ENCODE assay signal across 26 mouse cellular contexts in genomic region chr15:20123586-20123985, GRCm38 (mm10).
A peak's percentile ranks its signal among the peaks of the same experiment; 100 is the strongest.
DNase-seq lines count a peak whose midpoint lies in the region; ATAC-seq and TF ChIP-seq lines count a peak whose summit lies in the region.
"Had no signal": no experiment of that assay in that cellular context is flagged by ENCODE, and none has a peak within 500 bp of the region (broad histone marks: within the 10 kb centered on the region; RNA-seq: fewer than 3 reads in every experiment).

No protein-coding gene starts in this region.

- ATAC-seq in embryonic facial prominence, embryonic 11.5 days (replicated peaks; ENCODE audit: insufficient number of reproducible peaks, low FRiP score, low TSS enrichment, low read depth) = no peak
- ATAC-seq in liver, embryonic 11.5 days (replicated peaks; ENCODE audit: low FRiP score) = no peak
- peak; percentile 81 for ATAC-seq in midbrain, embryonic 14.5 days (ENCODE audit: low FRiP score, low TSS enrichment)
- ATAC-seq: forebrain, embryonic 15.5 days; intestine, embryonic 16.5 days had no signal

- H3K4me3 ChIP-seq in embryonic facial prominence, embryonic 11.5 days (ENCODE audit: low read depth, low read length) = no peak overlapping the region
- H3K4me3 ChIP-seq in embryonic facial prominence, embryonic 10.5 days = no peak overlapping the region
- H3K4me3 ChIP-seq in liver, adult 2 months (ENCODE audit: insufficient read depth, low read depth, low read length) = no peak overlapping the region
- H3K4me3 ChIP-seq in liver, embryonic 11.5 days (ENCODE audit: low read depth, low read length) = no peak overlapping the region
- no peak overlapping the region for H3K4me3 ChIP-seq in midbrain, embryonic 14.5 days (replicated peaks; ENCODE audit: low read depth, low read length)
- H3K4me3 ChIP-seq: embryonic facial prominence, embryonic 13.5 days; forebrain, embryonic 15.5 days; heart, embryonic 12.5 days; hindbrain, embryonic 12.5 days; layer of hippocampus, adult 2 months; limb, embryonic 13.5 days; stomach, embryonic 15.5 days had no signal

- DNase-seq in embryonic facial prominence, embryonic 11.5 days (ENCODE audit: low spot score) = peak; percentile 5
- DNase-seq in embryonic facial prominence, embryonic 10.5 days (ENCODE audit: low spot score) = no peak
- DNase-seq in liver, adult 2 months (ENCODE audit: extremely low read depth, low read depth, low spot score) = peak; percentile 1
- no peak for DNase-seq in liver, embryonic 11.5 days (ENCODE audit: low spot score)
- DNase-seq in midbrain, embryonic 14.5 days = peak; percentile 68
- no peak for DNase-seq in yolk sac, embryonic 10.5 days (ENCODE audit: low spot score)
- DNase-seq in layer of hippocampus, adult 8-10 months (ENCODE audit: low spot score in 2 of 2) = no peak
- DNase-seq: adrenal gland, postnatal 14 days; cerebellum, adult 11-12 months; gastrocnemius, postnatal 14 days; heart, adult 11 months; heart, postnatal 10 days; kidney, adult 9 months; kidney, postnatal 25 days; layer of hippocampus, postnatal 36 days; lung, embryonic 14.5 days; thymus, postnatal 36 days had no signal

- H3K27me3 ChIP-seq in embryonic facial prominence, embryonic 11.5 days (ENCODE audit: control insufficient read depth, insufficient read depth, low read length) = no peaks in the 10 kb centered on the region
- H3K27me3 ChIP-seq in embryonic facial prominence, embryonic 10.5 days (replicated peaks; ENCODE audit: low read depth, poor library complexity, severe bottlenecking) = no peaks in the 10 kb centered on the region
- no peaks in the 10 kb centered on the region for H3K27me3 ChIP-seq in liver, adult 2 months (ENCODE audit: control insufficient read depth, insufficient read depth, low read length)
- no peaks in the 10 kb centered on the region for H3K27me3 ChIP-seq in liver, embryonic 11.5 days (replicated peaks; ENCODE audit: control insufficient read depth, insufficient read depth, low read length)
- H3K27me3 ChIP-seq in midbrain, embryonic 14.5 days (ENCODE audit: control insufficient read depth, insufficient read depth, low read length) = no peaks in the 10 kb centered on the region
- H3K27me3 ChIP-seq: embryonic facial prominence, embryonic 13.5 days; forebrain, embryonic 15.5 days; heart, embryonic 12.5 days; hindbrain, embryonic 12.5 days; limb, embryonic 13.5 days; stomach, embryonic 15.5 days had no signal

- no peaks in the 10 kb centered on the region for H3K4me1 ChIP-seq in embryonic facial prominence, embryonic 11.5 days (ENCODE audit: control insufficient read depth, insufficient read depth, low read length)
- no peaks in the 10 kb centered on the region for H3K4me1 ChIP-seq in embryonic facial prominence, embryonic 10.5 days
- no peaks in the 10 kb centered on the region for H3K4me1 ChIP-seq in liver, adult 2 months (ENCODE audit: control insufficient read depth, insufficient read depth, low read length)
- no peaks in the 10 kb centered on the region for H3K4me1 ChIP-seq in liver, embryonic 11.5 days (replicated peaks; ENCODE audit: control insufficient read depth, insufficient read depth, low read length)
- H3K4me1 ChIP-seq in midbrain, embryonic 14.5 days (ENCODE audit: control insufficient read depth, insufficient read depth, low read length) = no peaks in the 10 kb centered on the region
- H3K4me1 ChIP-seq: embryonic facial prominence, embryonic 13.5 days; forebrain, embryonic 15.5 days; heart, embryonic 12.5 days; hindbrain, embryonic 12.5 days; limb, embryonic 13.5 days; stomach, embryonic 15.5 days had no signal

- no peak for TF ChIP-seq POLR2A in liver, adult 2 months (IDR thresholded peaks at IDR 0.05; ENCODE audit: extremely low read depth, insufficient read depth, low read length)

- H3K79me2 ChIP-seq in liver, adult 2 months (ENCODE audit: control insufficient read depth, insufficient read depth, low read length) = no peaks in the 10 kb centered on the region

- WGBS in embryonic facial prominence, embryonic 11.5 days = 78% methylated on average over 3 of the region's 3 CpGs
- 79% methylated on average over 3 of the region's 3 CpGs for WGBS in embryonic facial prominence, embryonic 10.5 days
- WGBS in liver, adult 2 months = 75% methylated on average over 3 of the region's 3 CpGs
- 68% methylated on average over 3 of the region's 3 CpGs for WGBS in liver, embryonic 11.5 days
- WGBS in midbrain, embryonic 14.5 days = 40% methylated on average over 3 of the region's 3 CpGs

- H3K9ac ChIP-seq in embryonic facial prominence, embryonic 11.5 days (replicated peaks; ENCODE audit: low read length) = no peak overlapping the region
- no peak overlapping the region for H3K9ac ChIP-seq in liver, adult 2 months (ENCODE audit: low read depth, low read length)
- H3K9ac ChIP-seq in liver, embryonic 11.5 days (ENCODE audit: low read depth, low read length) = no peak overlapping the region
- H3K9ac ChIP-seq in midbrain, embryonic 14.5 days (replicated peaks; ENCODE audit: low read length) = no peak overlapping the region
- H3K9ac ChIP-seq: embryonic facial prominence, embryonic 13.5 days; forebrain, embryonic 15.5 days; heart, embryonic 12.5 days; hindbrain, embryonic 12.5 days; limb, embryonic 13.5 days; liver, embryonic 14.5 days; lung, embryonic 14.5 days; stomach, embryonic 15.5 days had no signal

- no peaks in the 10 kb centered on the region for H3K9me3 ChIP-seq in embryonic facial prominence, embryonic 11.5 days (replicated peaks; ENCODE audit: control insufficient read depth, low read length)
- H3K9me3 ChIP-seq in embryonic facial prominence, embryonic 10.5 days = no peaks in the 10 kb centered on the region
- no peaks in the 10 kb centered on the region for H3K9me3 ChIP-seq in liver, embryonic 11.5 days (ENCODE audit: control insufficient read depth, low read length)
- no peaks in the 10 kb centered on the region for H3K9me3 ChIP-seq in midbrain, embryonic 14.5 days (ENCODE audit: control insufficient read depth, low read length)
- H3K9me3 ChIP-seq: embryonic facial prominence, embryonic 13.5 days; forebrain, embryonic 15.5 days; heart, embryonic 12.5 days; hindbrain, embryonic 12.5 days; limb, embryonic 13.5 days; stomach, embryonic 15.5 days had no signal

- no peaks in the 10 kb centered on the region for H3K36me3 ChIP-seq in embryonic facial prominence, embryonic 11.5 days (replicated peaks; ENCODE audit: control insufficient read depth, insufficient read depth, low read depth, low read length)
- no peaks in the 10 kb centered on the region for H3K36me3 ChIP-seq in embryonic facial prominence, embryonic 10.5 days (replicated peaks)
- no peaks in the 10 kb centered on the region for H3K36me3 ChIP-seq in liver, adult 2 months (ENCODE audit: control insufficient read depth, insufficient read depth, low read length)
- no peaks in the 10 kb centered on the region for H3K36me3 ChIP-seq in liver, embryonic 11.5 days (ENCODE audit: control insufficient read depth, insufficient read depth, low read length)
- no peaks in the 10 kb centered on the region for H3K36me3 ChIP-seq in midbrain, embryonic 14.5 days (ENCODE audit: control insufficient read depth, insufficient read depth, low read length)
- H3K36me3 ChIP-seq: embryonic facial prominence, embryonic 13.5 days; forebrain, embryonic 15.5 days; heart, embryonic 12.5 days; hindbrain, embryonic 12.5 days; limb, embryonic 13.5 days; stomach, embryonic 15.5 days had no signal

- no peak for TF ChIP-seq CTCF in liver, adult 2 months (IDR thresholded peaks at IDR 0.05; ENCODE audit: low read depth, low read length)

- no peak overlapping the region for H3K4me2 ChIP-seq in embryonic facial prominence, embryonic 11.5 days (ENCODE audit: low read depth, low read length)
- H3K4me2 ChIP-seq in liver, embryonic 11.5 days = no peak overlapping the region
- no peak overlapping the region for H3K4me2 ChIP-seq in midbrain, embryonic 14.5 days (ENCODE audit: low read length)
- H3K4me2 ChIP-seq: embryonic facial prominence, embryonic 13.5 days; forebrain, embryonic 15.5 days; heart, embryonic 12.5 days; hindbrain, embryonic 12.5 days; limb, embryonic 13.5 days; lung, embryonic 14.5 days; stomach, embryonic 15.5 days had no signal

- H3K27ac ChIP-seq in embryonic facial prominence, embryonic 11.5 days (replicated peaks; ENCODE audit: low read depth, low read length) = no peak overlapping the region
- no peak overlapping the region for H3K27ac ChIP-seq in embryonic facial prominence, embryonic 10.5 days (replicated peaks)
- no peak overlapping the region for H3K27ac ChIP-seq in liver, adult 2 months (replicated peaks; ENCODE audit: insufficient read depth, low read depth, low read length)
- no peak overlapping the region for H3K27ac ChIP-seq in liver, embryonic 11.5 days (ENCODE audit: low read depth, low read length)
- no peak overlapping the region for H3K27ac ChIP-seq in midbrain, embryonic 14.5 days (replicated peaks; ENCODE audit: low read depth, low read length)
- H3K27ac ChIP-seq: embryonic facial prominence, embryonic 13.5 days; forebrain, embryonic 15.5 days; hindbrain, embryonic 12.5 days; layer of hippocampus, adult 2 months; limb, embryonic 13.5 days; liver, embryonic 14.5 days; stomach, embryonic 15.5 days had no signal

Comparison
In these comparisons a context has a peak if more than half of its experiments do, and no peak if none do; other contexts are left out.
1. DNase-seq: peak in embryonic facial prominence, embryonic 11.5 days (single experiment), liver, adult 2 months (single experiment) and midbrain, embryonic 14.5 days (single experiment); none in embryonic facial prominence, embryonic 10.5 days (single experiment), liver, embryonic 11.5 days (single experiment), yolk sac, embryonic 10.5 days (single experiment) and layer of hippocampus, adult 8-10 months (0 of 2).